Mouse (Mus musculus) lung, adult 2 months (tissue): ENCODE measurements around the gene Wdr95.

ENCODE experiments used
- CTCF ChIP-seq: fragments of 200-500 bp; IDR thresholded peaks from 2 replicates; pipeline ENCODE4 v1.5.1; 2011; ENCODE audit warnings: mild to moderate bottlenecking, low read length, control low read depth; ENCODE audit not compliant: insufficient read depth
- POLR2A ChIP-seq: fragments of 200-500 bp; IDR thresholded peaks from 2 replicates; pipeline ENCODE4 v1.6.1; 2011; ENCODE audit warnings: low read depth, mild to moderate bottlenecking, control low read depth, low read length, borderline replicate concordance; ENCODE audit errors: extremely low read depth

GRCm38 (mm10) chr5:149504985-149505384 is 23.5 kb upstream of the Wdr95 start:
- TF ChIP-seq POLR2A: no peak
- TF ChIP-seq CTCF: no peak
